In the genomic region with DNA sequence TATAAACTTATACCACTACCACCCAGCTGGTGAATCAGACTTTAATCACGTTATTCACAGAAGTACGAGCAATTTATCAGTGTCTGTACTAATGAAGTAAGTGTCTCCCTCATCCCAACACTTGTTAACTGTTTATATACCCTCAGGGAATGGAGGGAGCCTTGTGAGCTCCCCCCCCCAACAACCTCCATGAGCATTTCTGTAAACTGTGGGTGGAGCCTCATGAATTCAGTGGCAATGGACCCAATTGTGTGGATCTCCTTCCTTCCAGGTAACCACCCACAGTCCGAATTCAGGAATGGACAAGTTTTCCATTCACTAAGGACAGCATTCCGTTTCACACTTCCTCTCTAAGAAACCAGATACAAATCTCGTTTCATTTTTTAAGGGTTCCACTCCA, we compare ENCODE assay signal across 33 mouse cellular contexts. TPM values are rescaled to one million over a fixed set of nuclear protein-coding genes. Genes with fewer than 3 reads are reported as not detected.
"Had no signal": no experiment of that assay in that cellular context is flagged by ENCODE, and none has a peak within 500 bp of the region (broad histone marks: within the 10 kb centered on the region; RNA-seq: fewer than 3 reads in every experiment).

No protein-coding gene starts in this region.

- ATAC-seq: forebrain, embryonic 13.5 days; forebrain, embryonic 14.5 days; forebrain, embryonic 15.5 days; forebrain, embryonic 16.5 days; forebrain, postnatal 0 days had no signal

- H3K4me1 ChIP-seq: embryonic facial prominence, embryonic 12.5 days had no signal

- H3K36me3 ChIP-seq: embryonic facial prominence, embryonic 10.5 days; embryonic facial prominence, embryonic 12.5 days; embryonic facial prominence, embryonic 13.5 days; embryonic facial prominence, embryonic 15.5 days; forebrain, embryonic 10.5 days; forebrain, embryonic 12.5 days; forebrain, embryonic 15.5 days had no signal

- H3K27ac ChIP-seq: embryonic facial prominence, embryonic 10.5 days; embryonic facial prominence, embryonic 12.5 days; embryonic facial prominence, embryonic 13.5 days; embryonic facial prominence, embryonic 15.5 days; forebrain, embryonic 10.5 days; forebrain, embryonic 12.5 days; forebrain, embryonic 13.5 days; forebrain, embryonic 15.5 days; gastrocnemius, adult 2 months; heart, adult 2 months had no signal

- DNase-seq: cerebellum, adult 2 months; cerebellum, adult 8-10 months; cerebellum, adult 9-10 months; cerebellum, adult 9-11 months; cerebellum, postnatal 10 days; cerebellum, postnatal 14 days; cerebellum, postnatal 25 days; cerebellum, postnatal 36 days; embryo, embryonic 11 days; forebrain, postnatal 0 days; gastrocnemius, adult 2 months; gastrocnemius, postnatal 10 days; gastrocnemius, postnatal 14 days; gastrocnemius, postnatal 25 days; gastrocnemius, postnatal 36 days; heart, adult 18-20 months; heart, adult 2 months had no signal

- H3K9me3 ChIP-seq: embryonic facial prominence, embryonic 10.5 days; embryonic facial prominence, embryonic 12.5 days; embryonic facial prominence, embryonic 13.5 days; embryonic facial prominence, embryonic 15.5 days; forebrain, embryonic 10.5 days; forebrain, embryonic 12.5 days; forebrain, embryonic 13.5 days; forebrain, embryonic 15.5 days had no signal

- H3K27me3 ChIP-seq: embryonic facial prominence, embryonic 12.5 days; embryonic facial prominence, embryonic 13.5 days; embryonic facial prominence, embryonic 15.5 days; forebrain, embryonic 12.5 days; forebrain, embryonic 13.5 days; forebrain, embryonic 15.5 days had no signal

- H3K4me3 ChIP-seq: embryonic facial prominence, embryonic 10.5 days; embryonic facial prominence, embryonic 12.5 days; embryonic facial prominence, embryonic 13.5 days; embryonic facial prominence, embryonic 15.5 days; erythroblast, embryonic 14.5 days; forebrain, embryonic 10.5 days; forebrain, embryonic 12.5 days; forebrain, embryonic 13.5 days; forebrain, embryonic 15.5 days; gastrocnemius, adult 2 months; heart, adult 2 months had no signal

- H3K4me2 ChIP-seq: embryonic facial prominence, embryonic 12.5 days; embryonic facial prominence, embryonic 13.5 days; embryonic facial prominence, embryonic 15.5 days; forebrain, embryonic 12.5 days; forebrain, embryonic 13.5 days; forebrain, embryonic 15.5 days had no signal

- H3K9ac ChIP-seq: embryonic facial prominence, embryonic 12.5 days; embryonic facial prominence, embryonic 13.5 days; embryonic facial prominence, embryonic 15.5 days; forebrain, embryonic 12.5 days; forebrain, embryonic 13.5 days; forebrain, embryonic 15.5 days; forebrain, postnatal 0 days had no signal

RNA-seq across cellular contexts. Expression of a gene that starts 5.1 kb away (rescaled TPM):
- polyA plus RNA-seq: erythroblast, embryonic 14.5 days had no signal

RNA-seq across cellular contexts. Expression of a gene that starts 17.6 kb away (rescaled TPM):
- total RNA-seq: common myeloid progenitor, adult 5-6 weeks; gastrocnemius, postnatal 36 days; granulocyte monocyte progenitor cell, adult 5-6 weeks had no signal
- polyA plus RNA-seq: embryonic facial prominence, embryonic 11.5 days; embryonic facial prominence, embryonic 14.5 days; embryonic facial prominence, embryonic 15.5 days; forebrain, embryonic 10.5 days; forebrain, embryonic 11.5 days; forebrain, embryonic 12.5 days; forebrain, embryonic 14.5 days; forebrain, embryonic 16.5 days; heart, adult 2 months had no signal
